Mouse (Mus musculus) cerebellum, adult 8-10 months (tissue): Measurements from ENCODE around the gene Gcgr.

Experiments
- DNase-seq: peaks from one replicate; pipeline ENCODE4 v3.0.0; 2022

Gene Gcgr

DNA sequence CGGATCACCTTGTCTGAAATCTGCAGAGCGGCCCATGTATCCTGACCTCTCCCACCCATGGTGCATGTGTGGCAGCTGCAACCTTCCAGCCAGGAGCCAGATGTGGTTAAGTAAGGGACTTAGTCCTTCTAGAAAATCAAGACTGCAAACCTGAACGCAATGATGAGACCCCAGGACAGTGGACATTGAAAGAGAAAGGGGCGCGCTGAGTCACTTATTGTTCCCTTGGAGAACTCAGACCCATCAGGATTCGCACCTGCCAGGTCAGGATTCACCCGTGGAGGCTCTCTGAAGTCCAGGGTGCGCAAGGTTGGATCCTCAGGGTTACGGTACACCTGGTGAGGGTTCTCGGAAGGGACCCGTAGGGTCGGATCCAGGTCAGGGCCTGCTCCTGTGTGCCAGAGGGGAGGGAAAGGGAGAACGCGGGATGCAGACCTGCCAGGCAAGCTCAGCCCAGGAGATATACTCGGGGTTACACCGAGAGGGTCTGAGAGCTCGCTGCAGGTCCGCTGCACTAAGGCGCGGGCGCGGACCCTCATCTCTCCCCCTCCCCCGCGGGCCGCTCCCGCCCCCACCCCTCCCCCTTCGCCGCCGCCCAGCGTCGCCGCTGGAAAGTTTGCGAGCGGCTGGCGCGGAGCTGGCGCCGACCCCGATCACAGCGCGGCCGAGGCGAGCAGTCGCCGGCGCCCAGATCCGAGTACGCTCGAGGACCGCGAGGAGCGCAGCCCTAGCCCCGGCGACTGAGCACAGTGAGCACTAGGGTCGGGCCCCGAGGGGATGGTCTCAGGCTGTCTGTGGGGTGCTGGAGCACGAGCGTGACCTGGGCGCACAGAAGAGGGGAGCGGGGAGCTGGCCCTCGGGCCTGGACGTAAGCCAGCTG is at the start of gene Gcgr:
TSS of gene Gcgr (plus strand) at position 615 of the 880 bp plus-strand sequence.
- no peak for DNase-seq

DNA sequence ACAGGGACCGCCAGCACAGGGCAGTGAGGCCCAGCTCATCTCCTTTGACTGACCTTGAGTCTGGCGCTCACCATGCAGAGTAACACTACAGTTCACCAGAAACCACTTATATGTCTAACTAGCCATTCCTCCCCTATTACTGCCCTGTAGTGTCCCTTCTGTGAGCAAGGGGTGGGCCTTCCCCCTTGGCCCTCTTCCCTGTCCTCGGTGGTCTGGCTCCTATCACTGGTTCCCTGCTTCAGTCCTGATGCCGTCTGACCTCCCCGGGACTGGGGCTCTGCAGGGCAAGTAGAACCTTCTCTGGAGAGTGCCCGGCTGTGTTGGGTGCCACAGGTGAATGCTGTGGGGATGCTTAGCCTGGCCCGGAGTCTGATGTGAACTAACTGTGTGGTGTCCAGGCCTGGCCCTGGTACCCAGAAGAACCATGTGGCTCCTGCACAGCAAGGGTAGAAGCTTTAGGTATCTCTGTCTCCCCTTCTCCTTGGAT is 47.0 kb upstream of the Gcgr start:
- DNase-seq = no peak

DNA sequence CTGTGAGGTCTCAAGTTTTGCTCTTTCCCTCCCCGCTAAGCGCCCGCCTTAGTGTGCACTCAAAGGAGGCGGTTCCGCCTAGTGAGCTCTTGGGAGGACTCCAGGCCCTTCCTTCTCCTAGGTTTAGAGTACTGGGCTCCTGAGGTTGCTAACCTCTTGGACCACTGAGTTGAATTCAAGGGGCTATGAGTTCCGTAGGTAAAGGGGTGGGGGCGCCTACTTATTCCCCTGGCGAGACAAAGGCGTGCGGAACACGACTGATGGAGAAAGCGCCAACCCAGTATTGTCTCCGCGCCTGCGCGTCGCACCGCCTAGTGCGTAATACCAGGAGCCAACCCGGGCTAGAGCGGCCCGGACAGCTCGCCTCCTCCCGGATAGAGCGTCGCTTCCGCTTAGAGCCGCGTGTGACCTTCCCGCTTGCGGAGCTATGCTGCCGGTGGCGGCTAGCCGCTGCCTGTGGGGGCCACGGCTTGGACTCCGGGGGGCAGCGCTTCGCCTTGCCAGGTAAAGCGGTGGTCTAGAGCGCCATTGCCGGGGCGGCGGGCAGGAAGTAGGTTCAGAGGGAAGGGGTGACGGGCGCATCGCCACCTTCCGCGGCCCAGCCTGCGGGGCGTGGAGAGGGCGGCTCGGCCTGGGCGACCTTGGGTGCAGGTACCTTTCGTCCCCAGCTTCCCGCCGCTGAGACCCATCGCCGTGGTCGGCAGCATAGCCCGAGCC is 46.1 kb upstream of the Gcgr start, which contains the start of gene Mrpl12:
TSS of gene Mrpl12 (plus strand) at position 349 of the 717 bp plus-strand sequence.
- DNase-seq = peak; percentile 84

DNA sequence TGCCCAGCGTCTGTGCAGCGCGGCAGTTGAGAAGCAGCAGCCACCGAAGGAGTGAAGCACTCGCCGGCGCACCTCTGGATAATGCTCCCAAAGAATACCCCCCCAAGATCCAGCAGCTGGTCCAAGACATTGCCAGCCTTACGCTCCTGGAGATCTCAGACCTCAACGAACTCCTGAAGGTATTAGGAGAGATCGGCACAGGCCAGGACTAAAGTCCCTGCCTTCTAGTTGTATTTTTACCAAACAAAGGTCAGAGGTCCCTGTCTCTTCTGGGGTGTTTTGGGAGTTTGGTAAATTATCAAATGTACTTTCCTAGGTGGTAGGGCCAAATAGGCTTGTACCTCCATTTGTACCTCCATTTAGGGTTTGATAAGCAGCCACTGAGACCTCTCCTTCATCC is 45.2 kb upstream of the Gcgr start:
- DNase-seq = no peak

DNA sequence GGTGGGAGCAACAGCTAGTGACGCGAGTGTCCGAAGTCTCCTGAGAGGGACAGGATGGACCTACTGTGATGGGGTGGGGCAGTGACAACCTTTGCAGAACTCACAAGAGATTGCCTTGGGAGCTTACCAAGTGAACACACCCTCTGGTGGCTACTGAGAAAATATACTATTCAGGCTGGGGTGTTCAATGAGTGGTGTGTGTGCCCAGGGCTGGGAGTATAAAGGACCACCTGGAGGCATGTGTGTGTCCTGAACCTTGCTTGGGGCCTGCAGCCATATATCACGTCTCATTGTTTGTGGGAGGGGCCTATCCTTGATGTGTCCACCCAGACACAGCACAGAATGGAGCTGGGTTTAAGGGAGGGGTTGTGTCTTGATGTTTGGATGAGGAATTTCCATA is 42.0 kb upstream of the Gcgr start:
- no peak for DNase-seq

DNA sequence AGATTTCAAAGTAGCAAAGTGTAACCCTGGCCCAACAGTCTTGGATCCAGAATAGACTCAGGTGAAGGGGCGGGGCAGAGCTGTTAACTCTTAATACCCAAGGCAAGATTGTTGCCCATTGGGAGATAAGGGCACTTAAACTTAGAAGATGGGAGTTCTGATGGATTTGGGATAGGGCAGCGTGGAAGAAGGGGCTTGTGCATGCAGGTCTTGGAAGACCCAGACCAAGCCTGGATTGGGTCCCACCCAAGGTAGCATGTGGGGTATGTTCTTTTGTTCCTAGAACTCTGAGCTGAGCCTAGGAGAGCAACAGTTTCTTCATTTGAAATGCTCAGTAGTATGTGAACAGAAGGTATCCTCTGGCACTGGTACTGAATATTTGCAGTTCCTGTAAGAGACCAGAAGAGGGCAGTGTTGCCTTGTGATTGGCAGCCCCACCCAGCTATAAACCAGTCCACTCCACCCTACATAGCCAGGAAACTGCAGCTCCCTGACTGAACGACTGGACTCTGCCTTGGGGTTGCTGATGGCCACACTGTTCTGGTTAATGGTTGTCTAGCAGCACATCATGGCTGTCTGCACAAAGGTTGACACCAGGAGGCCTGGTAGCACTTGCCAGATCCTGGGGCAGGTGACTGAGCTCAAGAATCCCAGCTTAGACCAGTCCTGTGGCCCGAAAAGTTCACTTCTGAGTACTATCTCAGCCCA is 41.3 kb upstream of the Gcgr start:
- DNase-seq = peak; percentile 68

DNA sequence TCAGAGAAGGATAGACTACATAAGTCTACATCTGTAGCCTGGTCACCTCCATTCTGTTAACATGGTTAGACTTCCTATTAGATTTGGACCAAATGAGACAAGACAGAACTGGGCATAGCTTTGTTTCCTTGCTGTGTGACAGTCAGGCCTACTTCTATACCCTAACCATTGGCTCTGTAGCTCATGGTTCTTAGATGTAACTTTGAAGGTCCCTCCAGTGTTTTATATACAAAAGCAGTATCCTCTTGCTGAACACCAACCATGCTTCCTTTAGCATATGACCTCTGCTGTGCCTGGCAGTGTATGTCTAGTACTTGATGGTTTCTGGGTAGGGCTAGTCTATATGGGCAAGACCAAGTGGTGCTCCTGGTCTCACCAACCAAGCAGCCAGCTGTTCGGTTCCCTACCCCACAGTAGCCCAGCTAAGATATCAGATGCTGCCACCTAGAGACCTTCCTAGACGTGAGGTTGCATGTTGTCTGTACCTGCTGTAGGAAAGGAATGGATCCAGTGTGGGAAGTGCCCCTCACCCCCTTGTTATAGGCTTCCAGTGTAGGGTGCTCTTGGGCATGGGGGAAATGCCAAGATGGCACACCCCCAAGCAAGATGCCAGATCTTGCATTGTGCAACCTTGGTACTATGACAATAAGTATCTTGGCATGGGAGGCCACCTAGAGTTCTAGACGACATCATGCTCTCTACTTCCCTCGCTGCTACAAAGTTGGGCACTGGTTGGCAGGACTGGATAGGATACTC is 40.0 kb upstream of the Gcgr start:
- no peak for DNase-seq

DNA sequence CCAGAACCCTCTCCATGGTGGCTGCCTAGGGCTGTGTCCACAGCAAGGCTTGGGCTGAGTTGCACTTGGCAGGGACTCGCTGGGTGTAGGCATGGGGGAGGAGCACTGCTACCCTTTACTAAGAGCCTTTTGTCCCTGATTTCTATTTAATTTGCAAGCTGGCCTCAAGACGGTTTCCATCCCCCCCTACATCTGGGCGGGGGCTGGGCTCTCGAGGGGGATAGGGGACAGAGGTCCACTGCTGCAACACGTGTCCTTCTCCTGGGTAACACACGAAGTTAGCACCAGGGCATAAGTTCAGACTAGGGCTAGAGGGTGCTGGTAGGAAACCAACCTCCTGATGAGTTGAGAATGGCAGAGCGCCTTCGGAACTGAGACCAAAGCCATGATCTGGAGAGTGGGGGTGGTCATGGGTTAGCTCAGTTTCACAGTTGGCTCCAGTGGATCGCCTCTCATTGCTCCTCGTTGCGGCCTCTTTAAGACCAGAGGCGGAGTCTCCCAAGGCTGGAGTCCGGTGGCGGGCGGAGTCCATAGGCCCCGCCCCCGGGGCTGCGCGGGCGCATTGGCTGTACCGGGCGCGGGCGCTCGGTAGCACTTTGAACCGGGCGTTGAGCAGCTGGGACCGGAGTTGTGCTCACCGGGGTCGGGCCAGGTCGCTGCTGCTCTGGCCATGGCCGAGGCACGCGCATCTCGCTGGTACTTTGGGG is 39.0 kb upstream of the Gcgr start, which contains the start of gene Slc25a10:
TSS of gene Slc25a10 (plus strand) at position 524 of the 707 bp plus-strand sequence.
- peak; percentile 83 for DNase-seq

DNA sequence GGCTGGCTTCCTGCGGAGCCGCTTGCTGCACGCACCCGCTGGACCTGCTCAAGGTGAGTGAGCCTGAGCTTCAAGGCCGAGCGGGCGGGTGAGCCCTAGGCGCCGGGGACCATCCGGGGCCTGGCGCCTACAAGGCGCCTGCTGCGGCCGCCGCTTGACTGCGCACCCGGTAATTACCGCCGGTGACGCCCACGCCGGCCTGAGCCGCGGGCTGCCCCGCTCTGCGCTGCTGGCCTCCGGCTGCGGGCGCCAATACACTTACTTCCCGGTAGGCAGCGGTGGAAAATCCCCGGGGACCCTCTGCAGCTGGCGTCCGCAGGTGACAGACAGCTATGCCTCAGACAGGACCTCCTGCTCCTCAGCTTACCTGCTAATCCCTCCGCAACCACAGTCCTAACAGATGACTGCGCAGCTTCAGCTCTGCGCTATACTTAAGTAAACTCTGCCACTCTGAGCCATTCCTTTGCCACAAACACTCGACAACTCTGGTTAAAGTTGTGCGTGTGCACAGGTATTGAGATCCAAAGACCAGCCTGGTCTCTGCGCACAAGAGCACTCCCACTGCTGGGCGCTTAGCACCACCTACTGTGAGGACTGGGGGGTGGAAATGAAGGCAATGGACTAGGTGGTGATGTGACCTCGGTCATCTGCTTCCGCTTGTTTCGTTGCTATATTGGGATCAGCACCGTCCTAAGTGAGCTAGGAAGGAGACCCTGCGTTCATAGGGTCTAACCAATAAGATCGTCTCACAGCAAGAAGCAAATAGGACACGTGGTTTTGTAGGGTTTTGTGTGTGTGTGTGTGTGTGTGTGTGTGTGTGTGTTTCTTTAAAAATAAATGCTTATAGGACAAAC is 38.2 kb upstream of the Gcgr start:
- DNase-seq = no peak

DNA sequence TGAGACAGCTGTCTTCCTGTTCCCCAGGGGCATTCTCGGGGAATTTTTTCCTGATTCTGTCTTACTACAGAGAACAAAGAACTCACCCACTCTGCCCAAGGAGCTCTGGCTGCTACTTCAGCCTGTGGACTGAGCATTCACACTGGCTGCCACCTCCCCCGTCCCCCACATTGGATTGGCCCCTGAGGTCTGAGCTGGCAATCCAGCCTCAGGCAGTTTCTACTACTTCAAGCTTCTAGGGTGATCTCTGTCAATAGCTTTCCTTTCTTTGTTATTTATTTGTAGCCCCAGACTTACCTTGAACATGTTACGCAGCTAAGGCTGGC is 37.7 kb upstream of the Gcgr start:
- no peak for DNase-seq

DNA sequence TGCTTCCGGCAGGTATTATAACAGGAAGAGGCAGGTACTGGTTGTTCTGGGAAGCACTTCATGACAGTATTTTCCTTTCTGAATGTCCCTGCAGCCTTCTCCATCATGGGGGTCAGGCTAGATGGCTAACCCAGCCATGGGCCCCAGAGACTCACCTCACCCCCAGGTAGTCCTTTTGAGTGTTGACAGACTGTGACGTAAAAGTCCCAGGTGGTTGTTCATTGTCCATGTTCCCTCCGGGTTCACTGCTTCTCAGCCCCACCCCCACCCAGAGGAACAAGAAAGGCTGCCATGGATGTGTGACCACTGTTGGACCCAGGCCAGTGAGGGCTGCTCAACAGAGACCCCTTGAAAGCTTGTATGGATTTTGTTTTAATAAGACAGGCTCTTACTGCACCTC is 37.1 kb upstream of the Gcgr start:
- no peak for DNase-seq

DNA sequence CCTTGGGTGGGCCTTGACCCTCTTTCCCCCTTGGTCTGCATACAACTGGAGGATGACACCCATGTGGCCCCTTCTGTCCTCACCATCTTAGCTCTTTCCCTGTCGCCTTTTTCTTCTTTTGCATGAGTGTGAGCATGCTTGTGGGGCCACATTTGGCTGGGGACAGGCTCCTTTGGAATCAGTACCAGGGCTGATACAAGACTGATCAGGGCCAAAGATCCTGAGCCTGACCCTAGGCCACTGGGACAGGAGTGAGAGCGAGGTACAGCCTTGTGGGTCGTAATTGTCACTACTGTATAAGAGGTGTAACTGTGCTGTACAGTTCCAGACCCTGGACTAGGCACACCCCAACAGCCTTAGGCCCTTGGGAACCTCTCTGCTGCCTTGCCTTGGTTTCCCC is 36.6 kb upstream of the Gcgr start:
- no peak for DNase-seq

DNA sequence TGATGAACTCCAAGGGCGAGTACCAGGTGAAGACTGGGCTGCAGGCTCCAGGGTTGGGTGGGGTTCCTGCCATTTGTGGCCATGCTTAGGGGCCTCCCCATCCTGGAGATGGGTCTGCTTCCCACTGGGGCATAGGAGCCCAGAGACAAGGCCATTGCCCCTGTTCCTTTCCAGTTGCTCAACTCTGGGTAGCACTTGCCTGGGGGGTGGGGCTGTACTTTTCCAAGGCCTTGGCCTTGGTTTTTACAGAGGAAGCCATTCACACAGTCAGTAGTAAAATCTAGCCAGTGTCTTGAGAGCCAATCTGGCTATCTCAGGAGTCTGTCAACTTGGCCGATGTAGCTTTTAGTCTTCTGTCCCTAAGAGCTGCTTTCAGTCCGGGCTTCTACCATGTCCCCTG is 33.1 kb upstream of the Gcgr start:
- no peak for DNase-seq

DNA sequence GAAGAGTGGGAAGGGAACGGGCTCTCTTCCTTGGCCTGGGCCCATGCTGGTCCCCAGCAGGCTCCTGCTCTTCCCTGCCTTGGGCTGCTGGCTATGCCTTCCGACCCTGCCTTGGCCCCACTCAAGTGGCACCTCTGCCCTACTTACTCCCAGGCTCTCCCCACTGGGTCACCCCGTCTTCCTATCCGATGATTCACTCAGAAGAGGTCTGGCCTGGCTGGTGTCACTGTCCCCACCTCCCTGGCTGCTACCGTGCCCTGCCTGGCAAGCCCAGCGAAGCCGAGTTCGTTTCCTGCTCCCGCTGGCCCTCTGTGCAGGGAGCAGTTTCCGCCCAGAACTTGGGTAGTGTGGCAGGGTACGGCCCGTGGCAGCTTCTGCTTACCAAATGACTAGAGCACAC is 32.3 kb upstream of the Gcgr start:
- DNase-seq = no peak

DNA sequence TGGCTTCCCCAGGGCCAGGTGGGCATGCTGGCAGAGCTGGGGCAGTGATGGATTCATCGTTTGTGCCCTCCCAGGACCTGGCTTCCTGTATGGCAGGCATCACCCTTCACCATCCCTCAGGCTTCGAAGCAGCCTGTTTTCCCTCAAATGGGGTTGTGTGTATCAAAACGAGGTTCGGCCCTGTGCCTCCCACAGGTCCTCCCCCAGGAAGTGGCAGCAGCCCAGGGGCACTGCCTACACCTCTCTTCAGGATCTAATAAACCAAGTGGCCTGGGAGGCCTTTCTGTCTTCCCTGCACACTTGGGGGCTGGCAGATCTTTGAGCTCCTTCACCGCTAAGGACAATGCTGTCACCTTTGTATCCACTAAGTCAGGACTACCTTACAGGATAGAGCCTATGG is 31.6 kb upstream of the Gcgr start:
- DNase-seq = no peak

DNA sequence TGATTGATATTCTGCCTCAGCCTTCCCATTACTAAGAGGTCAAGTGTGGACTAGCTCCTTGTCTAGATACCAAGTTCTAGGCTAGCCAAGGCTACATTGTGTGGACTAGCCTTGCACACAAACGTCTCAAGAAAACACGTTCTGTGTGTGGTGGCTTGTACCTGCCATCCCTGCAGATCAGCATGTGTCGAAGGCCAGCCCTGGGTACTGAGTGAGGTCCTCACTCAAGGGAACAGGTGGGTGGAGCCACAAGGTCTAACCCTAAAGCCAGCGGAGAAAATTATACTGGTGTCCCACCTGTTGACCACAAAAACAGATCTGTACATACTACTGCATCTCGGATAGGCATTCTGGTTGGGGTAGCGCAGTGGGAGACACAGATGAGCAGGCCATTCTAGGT is 30.6 kb upstream of the Gcgr start:
- no peak for DNase-seq

DNA sequence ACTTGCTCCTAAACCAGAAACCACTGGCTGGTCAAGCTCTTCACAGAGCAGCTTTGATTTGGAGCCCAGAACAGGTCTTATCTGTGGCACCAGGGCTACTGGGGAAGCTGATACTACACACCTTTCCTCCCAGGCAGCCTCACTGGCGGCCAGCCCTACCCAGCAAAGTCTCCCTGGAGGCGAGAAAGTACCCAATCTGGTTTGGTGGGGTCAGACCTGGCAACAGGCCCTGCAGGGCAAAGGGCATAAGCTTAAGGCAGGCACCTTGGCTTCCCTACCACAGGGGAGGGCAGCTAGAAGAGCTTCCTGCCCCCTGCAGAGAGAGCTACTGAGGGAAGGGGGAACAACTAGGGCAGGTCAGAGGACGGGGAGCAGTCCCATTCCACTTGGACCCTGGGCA is 30.1 kb upstream of the Gcgr start:
- DNase-seq = no peak

DNA sequence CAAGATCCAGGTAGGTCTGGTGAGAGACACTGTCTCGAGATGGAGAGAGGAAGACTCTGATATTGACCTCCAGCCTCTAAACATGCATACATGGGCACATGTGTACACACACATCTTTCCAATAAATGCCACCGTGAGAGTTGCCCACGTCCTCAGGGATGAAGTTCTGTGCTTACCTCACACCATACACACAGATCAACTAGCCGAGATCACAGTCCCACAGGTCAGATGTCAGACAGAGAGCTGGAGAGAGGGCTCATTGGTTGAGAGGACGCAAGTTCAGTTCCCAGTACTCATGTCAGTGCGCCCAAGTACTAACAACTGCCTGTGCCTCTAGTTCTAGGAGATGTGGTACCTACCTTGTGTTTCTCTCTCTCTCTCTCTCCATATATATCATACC is 29.5 kb upstream of the Gcgr start:
- DNase-seq = no peak

DNA sequence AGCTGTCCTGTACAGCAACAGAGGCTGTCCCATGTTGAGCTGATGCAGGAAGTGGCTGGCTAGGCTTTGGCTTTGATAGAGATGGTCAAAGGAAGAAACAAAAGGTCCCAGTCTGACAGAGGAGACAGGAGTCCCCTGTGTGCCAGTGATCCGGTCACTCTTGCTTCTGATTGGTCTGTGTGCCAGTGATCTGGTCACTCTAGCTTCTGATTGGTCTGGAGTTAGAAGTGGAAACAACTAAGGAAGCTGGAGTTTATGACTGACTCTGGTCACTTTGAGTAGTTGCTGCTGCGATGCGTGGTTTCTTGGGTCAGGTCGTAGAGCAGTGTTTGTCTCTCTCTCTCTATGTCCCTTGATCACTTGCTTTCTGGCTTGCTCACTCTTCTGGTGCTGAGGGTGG is 28.8 kb upstream of the Gcgr start:
- DNase-seq = no peak

DNA sequence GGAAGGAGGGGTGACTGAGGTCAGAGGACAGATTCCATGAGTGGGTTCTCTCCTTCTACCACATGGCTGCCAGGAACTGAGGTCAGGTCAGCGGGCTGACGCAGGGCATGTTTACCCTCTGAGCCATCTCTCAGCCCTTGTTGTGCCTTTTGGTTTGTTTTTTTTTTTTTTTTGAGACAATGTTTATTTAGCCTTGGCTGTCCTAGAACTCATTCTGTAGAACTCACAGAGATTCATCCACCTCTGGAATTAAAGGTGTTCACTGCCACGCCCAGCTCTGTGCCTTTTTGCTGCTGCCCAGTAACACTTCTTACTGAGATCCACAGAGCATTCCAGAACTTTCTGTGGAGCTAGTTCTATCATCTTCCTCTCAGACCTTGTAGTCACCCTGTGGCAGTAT is 24.8 kb upstream of the Gcgr start:
- DNase-seq = no peak

DNA sequence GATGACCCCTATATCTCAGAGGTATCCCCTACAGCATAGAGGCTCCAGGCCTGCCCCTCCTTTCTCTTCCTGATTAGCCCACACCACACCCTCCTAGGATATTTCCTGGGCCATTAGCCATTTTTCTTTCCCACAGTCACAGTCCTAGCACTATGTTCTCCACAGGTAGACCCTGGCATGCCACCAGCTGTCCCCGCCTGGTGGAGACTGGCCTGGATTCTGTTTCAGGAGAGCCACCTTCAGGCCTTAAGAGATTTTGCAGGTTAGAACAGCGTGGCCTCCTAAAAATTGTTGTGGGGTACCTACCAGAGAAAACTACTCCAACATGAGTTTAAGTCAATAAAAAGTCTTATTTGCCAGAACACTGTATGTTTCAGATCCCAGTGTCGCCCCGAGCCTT is 23.6 kb upstream of the Gcgr start:
- DNase-seq = no peak
